Mouse (Mus musculus) embryonic facial prominence, embryonic 13.5 days (tissue): ENCODE results near the gene Tmem132d. TPM values are rescaled to one million over a fixed set of nuclear protein-coding genes. Genes with fewer than 3 reads are reported as not detected.

Experiments used
- ATAC-seq: fragments of 200-750 bp; cut with Nextera tagmentation; 2 replicates; pipeline ENCODE4 v1.8.0; 2017; ENCODE audit warnings: low read depth; ENCODE audit not compliant: insufficient number of reproducible peaks, insufficient read depth, low FRiP score, low TSS enrichment
- H3K27ac ChIP-seq: fragments of 300-500 bp; sonication (generic); 2 replicates; pipeline ENCODE4 v1.5.1; 2015; ENCODE audit warnings: moderate library complexity, mild to moderate bottlenecking, inconsistent platforms
- H3K27me3 ChIP-seq: fragments of 300-500 bp; sonication (generic); 2 replicates; pipeline ENCODE4 v1.6.1; 2015; ENCODE audit warnings: mild to moderate bottlenecking, inconsistent platforms
- H3K36me3 ChIP-seq: fragments of 300-500 bp; sonication (generic); 2 replicates; pipeline ENCODE4 v1.6.1; 2015; ENCODE audit warnings: mild to moderate bottlenecking, inconsistent platforms
- H3K4me1 ChIP-seq: fragments of 300-500 bp; sonication (generic); 2 replicates; pipeline ENCODE4 v1.6.1; 2015; ENCODE audit warnings: inconsistent platforms
- H3K4me2 ChIP-seq: fragments of 300-500 bp; sonication (generic); 2 replicates; pipeline ENCODE4 v1.6.1; 2015; ENCODE audit warnings: moderate library complexity, mild to moderate bottlenecking, inconsistent platforms
- H3K4me3 ChIP-seq: fragments of 300-500 bp; sonication (generic); 2 replicates; pipeline ENCODE4 v1.5.1; 2015; ENCODE audit warnings: mild to moderate bottlenecking, inconsistent platforms
- H3K9ac ChIP-seq: fragments of 300-500 bp; sonication (generic); 2 replicates; pipeline ENCODE4 v1.6.1; 2015; ENCODE audit warnings: mild to moderate bottlenecking, inconsistent platforms
- H3K9me3 ChIP-seq: fragments of 300-500 bp; sonication (generic); 2 replicates; pipeline ENCODE4 v1.6.1; 2016; ENCODE audit warnings: inconsistent platforms
- WGBS: fragments of 180-500 bp; shearing (Covaris S2); methylation state at CpG from one replicate; pipeline ENCODE4 v1.1.7; 2015; ENCODE audit warnings: mixed read lengths; 5-methylcytosine and 5-hydroxymethylcytosine counted together
- polyA plus RNA-seq: library from polyadenylated mRNA; unstranded; fragments of >200 nt; fragmentation: Nextera tagmentation; extraction: Ambion mirVana; gene quantifications from 2 replicates; pipeline ENCODE4 v1.2.1, GENCODE M21; 2015

The Tmem132d gene
- polyA plus RNA-seq = 1.2 and 1.8 TPM in 2 replicates

DNA sequence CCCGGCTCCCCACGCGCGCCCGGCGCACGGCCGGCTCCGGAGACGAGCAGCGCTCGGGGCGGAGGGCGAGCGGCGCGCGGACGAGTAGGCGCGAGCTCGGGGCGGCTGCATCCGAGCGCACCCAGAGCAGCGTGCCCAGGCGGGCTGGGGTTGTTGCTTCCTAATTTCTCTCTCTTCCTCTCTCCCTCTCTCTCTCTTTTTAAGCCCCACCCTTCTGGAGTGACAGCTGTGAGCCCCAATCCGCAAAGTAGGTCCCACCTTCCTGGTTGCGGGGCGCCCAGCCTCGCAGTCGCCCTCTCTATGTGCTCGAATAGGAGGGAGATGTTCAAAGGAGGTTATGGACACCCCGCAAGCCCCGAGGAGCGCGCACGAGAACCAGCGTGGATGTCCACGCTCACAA is at the start of gene Tmem132d:
TSS of gene Tmem132d (minus strand) at position 162 of the 400 bp plus-strand sequence.
- Histone ChIP-seq H3K27ac (no peak within 1 kb of the TSS), H3K9ac (peak within 1 kb of the TSS; percentile 65)
- ATAC-seq = no peak

GRCm38 (mm10) chr5:128480816-128481215 is 47.9 kb upstream of the Tmem132d start:
- no peak for ATAC-seq
- 81% methylated on average over 6 of the region's 6 CpGs for WGBS
- Histone ChIP-seq H3K27ac (no peak overlapping the region), H3K9me3 (no peaks in the 10 kb centered on the region), H3K9ac (no peak overlapping the region), H3K4me2 (no peak overlapping the region), H3K4me1 (peaks cover 11% of the 10 kb centered on the region), H3K27me3 (peaks cover 35% of the 10 kb centered on the region), H3K4me3 (no peak overlapping the region), H3K36me3 (no peaks in the 10 kb centered on the region)

More for the DNA sequence above, at the start of gene Tmem132d:
- H3K9me3 ChIP-seq = no peaks in the 10 kb centered on the region
- H3K27me3 ChIP-seq = peaks cover 88% of the 10 kb centered on the region
- peak within 1 kb of the TSS; percentile 86 for H3K4me2 ChIP-seq
- H3K4me1 ChIP-seq = peaks cover 22% of the 10 kb centered on the region; the same call in 1 of the 2 replicates
- peak within 1 kb of the TSS; percentile 51 for H3K4me3 ChIP-seq
- no peaks in the 10 kb centered on the region for H3K36me3 ChIP-seq
- under 1% methylated on average over 26 of the region's 40 CpGs for WGBS

- no peak overlapping the region for H3K4me3 ChIP-seq
- no peaks in the 10 kb centered on the region for H3K36me3 ChIP-seq
- no peak overlapping the region for H3K27ac ChIP-seq
- ATAC-seq = no peak
- 80% methylated on average over 8 of the region's 8 CpGs for WGBS
- H3K9ac ChIP-seq = no peak overlapping the region
- H3K4me2 ChIP-seq = no peak overlapping the region
- H3K9me3 ChIP-seq = no peaks in the 10 kb centered on the region
- no peaks in the 10 kb centered on the region for H3K27me3 ChIP-seq
- H3K4me1 ChIP-seq = no peaks in the 10 kb centered on the region
These were observed 42.5 kb upstream of the Tmem132d start for GRCm38 (mm10) chr5:128475372-128475771.

DNA sequence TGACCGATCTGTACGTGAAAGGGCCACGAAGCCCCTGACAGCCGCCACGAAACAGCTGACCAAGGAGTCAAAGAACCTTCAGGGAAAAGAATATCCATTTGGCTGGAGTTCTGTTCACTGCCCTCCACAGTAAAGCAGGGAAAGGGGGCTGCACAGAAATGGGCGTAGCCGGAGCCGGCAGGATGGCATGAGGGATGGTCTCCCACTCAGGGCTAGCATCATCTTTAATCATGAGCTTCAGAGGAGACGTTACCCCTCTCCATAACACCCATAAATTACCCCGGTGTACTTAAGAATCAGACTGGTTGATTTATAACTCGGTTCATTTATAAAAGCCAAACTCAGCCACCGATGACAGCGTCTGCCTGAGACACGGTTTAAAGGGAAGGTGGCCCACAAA is 36.9 kb upstream of the Tmem132d start:
- H3K27ac ChIP-seq = no peak overlapping the region
- H3K9ac ChIP-seq = no peak overlapping the region
- H3K4me3 ChIP-seq = no peak overlapping the region
- H3K4me1 ChIP-seq = peaks cover 7% of the 10 kb centered on the region
- no peak for ATAC-seq
- H3K9me3 ChIP-seq = no peaks in the 10 kb centered on the region
- H3K36me3 ChIP-seq = no peaks in the 10 kb centered on the region
- H3K4me2 ChIP-seq = no peak overlapping the region
- 77% methylated on average over 14 of the region's 14 CpGs for WGBS
- H3K27me3 ChIP-seq = no peaks in the 10 kb centered on the region

DNA sequence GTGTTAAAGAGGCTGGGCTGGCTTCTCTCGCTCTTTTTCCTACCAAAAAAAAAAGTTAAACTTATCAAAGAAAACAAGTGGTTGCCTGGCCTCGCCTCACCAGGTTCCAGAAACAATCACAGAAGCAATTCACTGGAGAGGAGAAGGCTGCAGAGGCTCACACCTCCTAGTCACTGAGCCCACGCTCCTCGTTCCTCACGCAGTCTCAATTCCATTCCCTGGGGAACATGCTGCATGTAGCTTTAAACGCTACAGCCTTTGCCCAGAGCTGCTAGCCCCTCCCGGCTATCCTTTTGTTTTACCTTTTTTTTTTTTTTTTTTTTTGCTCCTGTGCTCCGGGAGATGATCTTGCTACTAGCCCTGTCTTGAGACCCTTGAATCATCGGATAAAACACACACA is 31.6 kb upstream of the Tmem132d start:
- H3K4me1 ChIP-seq = peaks cover 8% of the 10 kb centered on the region
- no peak for ATAC-seq
- H3K4me3 ChIP-seq = no peak overlapping the region
- peak overlapping the region; percentile 18; the same call in 1 of the 2 replicates for H3K4me2 ChIP-seq
- H3K9me3 ChIP-seq = no peaks in the 10 kb centered on the region
- H3K27me3 ChIP-seq = no peaks in the 10 kb centered on the region
- no peak overlapping the region for H3K27ac ChIP-seq
- 5% methylated on average over 9 of the region's 9 CpGs for WGBS
- no peaks in the 10 kb centered on the region for H3K36me3 ChIP-seq
- no peak overlapping the region for H3K9ac ChIP-seq

GRCm38 (mm10) chr5:128460605-128461004 is 27.7 kb upstream of the Tmem132d start:
- Histone ChIP-seq H3K27ac (no peak overlapping the region), H3K4me2 (no peak overlapping the region), H3K36me3 (no peaks in the 10 kb centered on the region), H3K4me3 (no peak overlapping the region), H3K9ac (no peak overlapping the region), H3K27me3 (no peaks in the 10 kb centered on the region), H3K4me1 (peaks cover 8% of the 10 kb centered on the region), H3K9me3 (no peaks in the 10 kb centered on the region)
- ATAC-seq = no peak
- whole genome bisulfite sequencing = 26% methylated on average over 3 of the region's 3 CpGs

- no peak overlapping the region for H3K4me3 ChIP-seq
- H3K27me3 ChIP-seq = no peaks in the 10 kb centered on the region; the same call in 1 of the 2 replicates
- H3K36me3 ChIP-seq = no peaks in the 10 kb centered on the region
- 71% methylated on average over 12 of the region's 12 CpGs for WGBS
- H3K9me3 ChIP-seq = no peaks in the 10 kb centered on the region
- ATAC-seq = 0 out of 2 replicates have a peak, but pooled peaks have one; percentile 8
- no peak overlapping the region for H3K9ac ChIP-seq
- no peak overlapping the region for H3K4me2 ChIP-seq
- H3K4me1 ChIP-seq = peaks cover 6% of the 10 kb centered on the region; the same call in 1 of the 2 replicates
- no peak overlapping the region for H3K27ac ChIP-seq
These were observed 22.9 kb upstream of the Tmem132d start for GRCm38 (mm10) chr5:128455732-128456131.

GRCm38 (mm10) chr5:128452196-128452595 is 19.3 kb upstream of the Tmem132d start:
- whole genome bisulfite sequencing = 23% methylated on average over 6 of the region's 6 CpGs
- ATAC-seq = no peak
- Histone ChIP-seq H3K4me1 (peaks cover 6% of the 10 kb centered on the region; the same call in 1 of the 2 replicates), H3K27me3 (peaks cover 12% of the 10 kb centered on the region; the same call in 1 of the 2 replicates), H3K4me3 (no peak overlapping the region), H3K9ac (no peak overlapping the region), H3K36me3 (no peaks in the 10 kb centered on the region), H3K9me3 (no peaks in the 10 kb centered on the region), H3K4me2 (no peak overlapping the region), H3K27ac (no peak overlapping the region)

DNA sequence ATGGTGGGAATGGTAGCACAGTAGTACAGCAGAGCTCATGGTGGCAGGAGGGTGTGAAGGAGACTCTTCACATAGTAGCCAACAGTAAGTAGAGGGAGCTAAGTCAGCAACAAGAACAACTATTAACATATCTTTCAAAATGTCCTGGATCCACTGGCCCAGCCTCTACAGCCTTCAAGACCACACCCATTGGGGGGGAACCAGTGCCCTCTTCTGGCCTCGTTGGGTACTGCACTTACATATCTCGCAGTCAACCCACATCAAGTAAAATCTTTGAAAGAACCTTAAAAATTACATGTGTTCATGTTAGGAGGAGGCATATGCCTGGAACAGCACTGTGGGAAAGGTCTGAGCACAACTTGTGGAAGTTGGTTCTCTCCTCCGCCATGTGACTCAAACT is 17.9 kb upstream of the Tmem132d start:
- no peak; the same call in 1 of the 2 replicates for ATAC-seq
- H3K4me1 ChIP-seq = peaks cover 6% of the 10 kb centered on the region; the same call in 1 of the 2 replicates

GRCm38 (mm10) chr5:128444876-128445275 is 12.0 kb upstream of the Tmem132d start:
- Histone ChIP-seq H3K27ac (no peak overlapping the region), H3K4me3 (no peak overlapping the region), H3K9ac (no peak overlapping the region), H3K36me3 (no peaks in the 10 kb centered on the region), H3K9me3 (no peaks in the 10 kb centered on the region), H3K4me2 (no peak overlapping the region), H3K27me3 (peaks cover 78% of the 10 kb centered on the region), H3K4me1 (peaks cover 3% of the 10 kb centered on the region)
- WGBS = 16% methylated on average over 6 of the region's 6 CpGs
- no peak for ATAC-seq

More for the DNA sequence above, 17.9 kb upstream of the Tmem132d start:
- H3K4me2 ChIP-seq = no peak overlapping the region
- no peak overlapping the region for H3K4me3 ChIP-seq
- peaks cover 24% of the 10 kb centered on the region for H3K27me3 ChIP-seq
- 85% methylated on average over 3 of the region's 3 CpGs for WGBS
- no peak overlapping the region for H3K9ac ChIP-seq
- no peak overlapping the region for H3K27ac ChIP-seq
- H3K9me3 ChIP-seq = no peaks in the 10 kb centered on the region
- H3K36me3 ChIP-seq = no peaks in the 10 kb centered on the region

DNA sequence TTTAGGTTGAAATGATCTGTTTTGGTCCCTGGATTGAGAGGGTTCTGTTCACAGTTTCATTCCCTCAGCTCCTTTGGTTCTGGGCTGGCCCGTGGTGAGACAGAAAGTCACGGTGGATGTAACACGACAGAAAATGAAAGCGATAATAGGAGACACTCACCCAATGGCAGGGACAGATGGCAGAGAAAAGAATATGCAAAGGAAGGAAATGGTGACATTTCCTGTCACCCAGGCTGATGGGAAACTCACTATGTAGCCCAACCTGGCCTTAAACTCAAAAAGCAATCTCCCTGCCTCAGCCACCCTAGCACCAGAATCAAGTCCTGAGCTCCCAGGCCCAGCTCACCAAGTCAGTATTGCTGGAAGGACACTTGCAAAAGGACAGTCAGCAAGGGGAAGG is 11.0 kb upstream of the Tmem132d start:
- no peak overlapping the region for H3K27ac ChIP-seq
- H3K36me3 ChIP-seq = no peaks in the 10 kb centered on the region
- no peak overlapping the region for H3K9ac ChIP-seq
- H3K9me3 ChIP-seq = no peaks in the 10 kb centered on the region
- peaks cover 87% of the 10 kb centered on the region for H3K27me3 ChIP-seq
- 43% methylated on average over 4 of the region's 4 CpGs for WGBS
- peak overlapping the region; percentile 42 for H3K4me2 ChIP-seq
- 0 out of 2 replicates have a peak overlapping the region, but pooled peaks have one; percentile 13 for H3K4me3 ChIP-seq
- no peak for ATAC-seq
- peaks cover 3% of the 10 kb centered on the region for H3K4me1 ChIP-seq

GRCm38 (mm10) chr5:128441121-128441520 is 8.2 kb upstream of the Tmem132d start:
- 10% methylated on average over 5 of the region's 5 CpGs for WGBS
- no peak for ATAC-seq
- peaks cover 3% of the 10 kb centered on the region for H3K4me1 ChIP-seq
- no peak overlapping the region for H3K9ac ChIP-seq
- H3K4me2 ChIP-seq = no peak overlapping the region
- no peaks in the 10 kb centered on the region for H3K9me3 ChIP-seq
- no peaks in the 10 kb centered on the region for H3K36me3 ChIP-seq
- no peak overlapping the region for H3K4me3 ChIP-seq
- no peak overlapping the region for H3K27ac ChIP-seq
- peaks cover 94% of the 10 kb centered on the region for H3K27me3 ChIP-seq
